Comparison of ENCODE assay signal across 8 mouse cellular contexts in genomic region chr4:154928395-154929087, GRCm38 (mm10). TPM values are rescaled to one million over a fixed set of nuclear protein-coding genes. Genes with fewer than 3 reads are reported as not detected.
A peak's percentile ranks its signal among the peaks of the same experiment; 100 is the strongest.
DNase-seq lines count a peak whose midpoint lies in the region; ATAC-seq and TF ChIP-seq lines count a peak whose summit lies in the region.

TSS of gene Tnfrsf14 (minus strand) at chr4:154928563.

- no peak for TF ChIP-seq CTCF in layer of hippocampus, adult 2 months (conservative IDR thresholded peaks at IDR 0.05)

- peak within 1 kb of the TSS; percentile 17; the same call in 1 of the 2 replicates for H3K4me3 ChIP-seq in layer of hippocampus, adult 2 months

- no peak for DNase-seq in layer of hippocampus, adult 2 months (ENCODE audit: low spot score in 2 of 2)
- no peak for DNase-seq in layer of hippocampus, adult 9-10 months (ENCODE audit: low spot score)
- DNase-seq in c-Kit-positive CD71-positive TER-119-positive erythroid progenitor cells, embryonic 14.5 days (ENCODE audit: low spot score) = peak; percentile 85
- peak; percentile 48 for DNase-seq in naive thymus-derived CD4-positive, alpha-beta T cell, adult 2 months (ENCODE audit: low read depth)
- no peak for DNase-seq in right cerebral cortex, postnatal 36 days (ENCODE audit: low spot score in 2 of 2)
- no peak for DNase-seq in gastrocnemius, postnatal 14 days
- no peak for DNase-seq in Muller cell, postnatal 12 days (ENCODE audit: inconsistent ontology term)

- H3K27ac ChIP-seq in layer of hippocampus, adult 2 months = peak within 1 kb of the TSS; percentile 77

- intact Hi-C loops in gastrocnemius, postnatal 14 days (cut with DNase I; ENCODE audit: low total_unique reads) = no loop called here

- ATAC-seq in inflammation-experienced regulatory T-cells, adult 6 months = peak; percentile 16

RNA-seq across cellular contexts. Expression of gene Tnfrsf14, which starts in this region (rescaled TPM):
- 1 to 10 TPM in 1 of 2 experiments, under 1 TPM in 1; 0.84 to 1.3 TPM for total RNA-seq in layer of hippocampus, adult 2 months (2021)
- polyA plus RNA-seq in inflammation-experienced regulatory T-cells, adult 6 months (2017; shearing (Covaris generic)) = 100 to 1,000 TPM in 2 of 3 experiments, 10 to 100 TPM in 1; 10.2 to 157 (median 117) TPM
- 1 to 10 TPM; 1.4 to 1.9 TPM for total RNA-seq in gastrocnemius, postnatal 14 days (2021)

Comparison
In these comparisons a context has a peak if more than half of its experiments do, and no peak if none do; other contexts are left out.
1. DNase-seq: peak in c-Kit-positive CD71-positive TER-119-positive erythroid progenitor cells, embryonic 14.5 days (single experiment) and naive thymus-derived CD4-positive, alpha-beta T cell, adult 2 months (single experiment); none in layer of hippocampus, adult 2 months (0 of 2), layer of hippocampus, adult 9-10 months (single experiment), right cerebral cortex, postnatal 36 days (0 of 2), gastrocnemius, postnatal 14 days (single experiment) and Muller cell, postnatal 12 days (single experiment).